In genomic region chr10:76963997-76964396, GRCm38 (mm10) we compare ENCODE assay signal across 8 mouse cellular contexts. TPM values are rescaled to one million over a fixed set of nuclear protein-coding genes. Genes with fewer than 3 reads are reported as not detected.
A peak's percentile ranks its signal among the peaks of the same experiment; 100 is the strongest.
DNase-seq lines count a peak whose midpoint lies in the region; ATAC-seq and TF ChIP-seq lines count a peak whose summit lies in the region.

No protein-coding gene starts in this region.

- WGBS in intestine, embryonic 14.5 days: 20% methylated on average over 9 of the region's 9 CpGs
- WGBS in intestine, postnatal 0 days: 41% methylated on average over 9 of the region's 9 CpGs
- WGBS in forebrain, embryonic 11.5 days: 48% methylated on average over 9 of the region's 9 CpGs

- H3K4me1 ChIP-seq in intestine, embryonic 14.5 days (replicated peaks; ENCODE audit: control insufficient read depth, insufficient read depth, low read length): peaks cover 24% of the 10 kb centered on the region
- H3K4me1 ChIP-seq in intestine, postnatal 0 days (replicated peaks; ENCODE audit: control insufficient read depth, insufficient read depth, low read length): peaks cover 6% of the 10 kb centered on the region; the same call in 1 of the 2 replicates
- H3K4me1 ChIP-seq in forebrain, embryonic 11.5 days (replicated peaks; ENCODE audit: control insufficient read depth, insufficient read depth, low read length): peaks cover 8% of the 10 kb centered on the region

- no peaks in the 10 kb centered on the region for H3K9me3 ChIP-seq in intestine, embryonic 14.5 days (ENCODE audit: control insufficient read depth, low read length)
- H3K9me3 ChIP-seq in intestine, postnatal 0 days (ENCODE audit: control insufficient read depth): no peaks in the 10 kb centered on the region
- no peaks in the 10 kb centered on the region for H3K9me3 ChIP-seq in forebrain, embryonic 11.5 days (ENCODE audit: control insufficient read depth, low read length)

- H3K27ac ChIP-seq in intestine, embryonic 14.5 days (ENCODE audit: low read depth): no peak overlapping the region
- no peak overlapping the region for H3K27ac ChIP-seq in intestine, postnatal 0 days (ENCODE audit: low read depth, low read length)
- H3K27ac ChIP-seq in forebrain, embryonic 11.5 days (ENCODE audit: low read depth, low read length): peak overlapping the region; percentile 14; the same call in 1 of the 2 replicates

- H3K79me2 ChIP-seq in myocyte (ENCODE audit: control insufficient read depth, insufficient read depth): no peaks in the 10 kb centered on the region

- no peak overlapping the region; the same call in 1 of the 2 replicates for H3K4me2 ChIP-seq in intestine, embryonic 14.5 days (ENCODE audit: low read length)
- H3K4me2 ChIP-seq in intestine, postnatal 0 days (replicated peaks; ENCODE audit: low read depth): no peak overlapping the region
- H3K4me2 ChIP-seq in forebrain, embryonic 11.5 days (ENCODE audit: low read depth, low read length, severe bottlenecking): no peak overlapping the region
- no peak overlapping the region for H3K4me2 ChIP-seq in myocyte (ENCODE audit: low read depth)

- no peak overlapping the region for H3ac ChIP-seq in myocyte (ENCODE audit: control insufficient read depth, insufficient read length)

- intact Hi-C loops in left cerebral cortex, postnatal 4 days (cut with DNase I): no loop called here

- ATAC-seq in intestine, embryonic 14.5 days (replicated peaks; ENCODE audit: low FRiP score, low TSS enrichment, low read depth): no peak
- ATAC-seq in intestine, postnatal 0 days: no peak
- ATAC-seq in forebrain, embryonic 11.5 days (replicated peaks; ENCODE audit: low FRiP score): no peak
- no peak for ATAC-seq in granulocyte monocyte progenitor cell, adult 5-6 weeks (replicated peaks; ENCODE audit: poor library complexity, severe bottlenecking)
- ATAC-seq in activated CD4-positive, CD25-positive, alpha-beta regulatory T cell, adult 4 months: no peak

- no peak overlapping the region for H3K4me3 ChIP-seq in intestine, embryonic 14.5 days (ENCODE audit: low read depth, low read length)
- no peak overlapping the region for H3K4me3 ChIP-seq in intestine, postnatal 0 days (ENCODE audit: low read depth, low read length)
- no peak overlapping the region for H3K4me3 ChIP-seq in forebrain, embryonic 11.5 days (ENCODE audit: low read depth, low read length)
- H3K4me3 ChIP-seq in myocyte: no peak overlapping the region

- peak; percentile 57 for DNase-seq in intestine, embryonic 14.5 days (ENCODE audit: low spot score)
- DNase-seq in forebrain, embryonic 11.5 days (ENCODE audit: low spot score): peak; percentile 60
- DNase-seq in kidney, adult 9 months: peak; percentile 32
- DNase-seq in left cerebral cortex, postnatal 4 days: no peak

- H3K27me3 ChIP-seq in intestine, embryonic 14.5 days (replicated peaks; ENCODE audit: control insufficient read depth, insufficient read depth, low read length): no peaks in the 10 kb centered on the region
- peaks cover 3% of the 10 kb centered on the region; the same call in 1 of the 2 replicates for H3K27me3 ChIP-seq in intestine, postnatal 0 days (replicated peaks; ENCODE audit: control insufficient read depth, insufficient read depth, low read length)
- H3K27me3 ChIP-seq in forebrain, embryonic 11.5 days (ENCODE audit: control insufficient read depth, insufficient read depth, low read length): no peaks in the 10 kb centered on the region
- no peaks in the 10 kb centered on the region for H3K27me3 ChIP-seq in myocyte (ENCODE audit: control insufficient read depth, insufficient read depth, insufficient read length)

- no peak overlapping the region for H3K9ac ChIP-seq in intestine, embryonic 14.5 days (ENCODE audit: low read length)
- H3K9ac ChIP-seq in intestine, postnatal 0 days (ENCODE audit: low read depth, low read length): no peak overlapping the region
- H3K9ac ChIP-seq in forebrain, embryonic 11.5 days (ENCODE audit: low read length): no peak overlapping the region

- TF ChIP-seq POLR2A in myocyte (IDR thresholded peaks at IDR 0.05; ENCODE audit: insufficient read length, low read depth): no peak

- no peak for TF ChIP-seq CTCF in intestine, postnatal 0 days (IDR thresholded peaks at IDR 0.05; ENCODE audit: low read depth)

- H3K36me3 ChIP-seq in intestine, embryonic 14.5 days (ENCODE audit: control insufficient read depth, insufficient read depth, low read length): 0 out of 2 replicates have a peak, but pooled peaks cover 3% of the 10 kb centered on the region
- no peaks in the 10 kb centered on the region for H3K36me3 ChIP-seq in intestine, postnatal 0 days (ENCODE audit: control insufficient read depth, insufficient read depth)
- no peaks in the 10 kb centered on the region for H3K36me3 ChIP-seq in forebrain, embryonic 11.5 days (ENCODE audit: control insufficient read depth, insufficient read depth, low read length)
- H3K36me3 ChIP-seq in myocyte (ENCODE audit: control insufficient read depth, insufficient read depth): no peaks in the 10 kb centered on the region

TF ChIP-seq in myocyte, 11 proteins besides CTCF, POLR2A, EP300 and RAD21:
- TF ChIP-seq MYOD1 (IDR thresholded peaks at IDR 0.05; ENCODE audit: control insufficient read depth in 1 of 3, insufficient read length in 2 of 3, low read depth in 2 of 3) (peak in 2 of 3 experiments; percentile 1 to 33), MYOG (IDR thresholded peaks at IDR 0.05; ENCODE audit: control insufficient read depth in 1 of 3, insufficient read depth in 1 of 3, insufficient read length in 2 of 3, low read depth in 2 of 3) (peak in 1 of 3 experiments; percentile 28), USF1 (IDR thresholded peaks at IDR 0.05; ENCODE audit: low read depth) (no peak)

RNA-seq across cellular contexts. Expression of gene Pcbp3, which starts 2.3 kb away (rescaled TPM):
- polyA plus RNA-seq in intestine, embryonic 14.5 days (2014; fragmentation: Nextera tagmentation; extraction: Ambion mirVana): 29.0 and 30.3 TPM in 2 replicates
- 18.1 and 18.8 TPM in 2 replicates for polyA plus RNA-seq in intestine, postnatal 0 days (2015; fragmentation: Nextera tagmentation; extraction: Ambion mirVana)
- polyA plus RNA-seq in forebrain, embryonic 11.5 days (2014; fragmentation: Nextera tagmentation; extraction: Ambion mirVana): 35.4 and 38.9 TPM in 2 replicates
- 10.0 TPM for polyA plus RNA-seq in myocyte (2012; fragmentation: generic; extraction: Trizol)
- 10 to 100 TPM; 51.4 to 52.6 TPM for total RNA-seq in left cerebral cortex, postnatal 4 days (2021)
- total RNA-seq in granulocyte monocyte progenitor cell, adult 5-6 weeks (2014; fragmentation: Nextera tagmentation): 15.7 and 16.1 TPM in 2 replicates
- 4.2 and 9.8 TPM in 2 replicates for total RNA-seq in granulocyte monocyte progenitor cell, adult 5-6 weeks (2017)
- polyA plus RNA-seq in activated CD4-positive, CD25-positive, alpha-beta regulatory T cell, adult 4 months (2017; shearing (Covaris generic)): 1 to 10 TPM; 3.7 to 8.2 TPM
